Mouse (Mus musculus): ENCODE data around the gene Zcchc7.

DNA sequence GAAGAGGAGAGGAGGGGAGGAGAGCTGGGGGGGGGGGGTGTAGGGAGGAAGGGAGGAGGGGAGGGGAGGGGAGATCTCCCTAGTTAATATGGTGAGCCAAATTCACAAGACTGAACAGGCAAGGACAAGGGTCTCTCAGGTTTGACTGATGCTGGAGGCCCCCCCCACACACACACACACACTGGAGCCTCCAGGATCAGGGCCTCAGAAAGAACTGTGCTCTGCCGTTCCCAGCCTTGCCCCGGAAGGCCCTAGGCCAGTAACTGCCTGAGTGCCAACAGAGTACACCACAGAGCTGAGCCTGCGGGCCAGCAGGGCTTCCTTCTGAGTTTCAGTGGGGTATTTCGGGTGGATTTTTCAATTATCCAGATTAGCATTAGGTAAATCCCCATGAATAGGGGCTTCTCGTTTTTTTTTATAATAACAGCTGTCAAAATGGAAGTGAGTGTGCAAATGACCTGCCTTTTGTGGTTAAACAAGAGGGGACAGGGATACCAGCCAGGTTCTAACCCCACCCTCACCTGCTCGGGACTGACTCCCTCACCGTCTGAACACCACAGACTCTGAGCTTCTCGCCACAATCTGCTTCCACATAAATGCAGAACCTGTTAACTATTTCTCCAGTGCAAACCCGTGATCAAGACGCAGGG is 188.9 kb downstream of the Zcchc7 start:
- TF ChIP-seq POLR2A (IDR thresholded peaks at IDR 0.05; ENCODE audit: borderline replicate concordance, extremely low read depth, insufficient read depth, insufficient read length, poor library complexity, severe bottlenecking) (no peak), CTCF (IDR thresholded peaks at IDR 0.05; ENCODE audit: borderline replicate concordance, extremely low read depth, insufficient read depth, insufficient read length) (no peak)
